Mouse (Mus musculus) midbrain, embryonic 15.5 days (tissue): ENCODE data around the gene Rbms3. TPM values are rescaled to one million over a fixed set of nuclear protein-coding genes. Genes with fewer than 3 reads are reported as not detected.
A peak's percentile ranks its signal among the peaks of the same experiment; 100 is the strongest.

ENCODE experiments used
- ATAC-seq: fragments of 200-750 bp; cut with Nextera tagmentation; replicated peaks from 2 replicates; pipeline ENCODE4 v1.8.0; 2017; ENCODE audit warnings: moderate TSS enrichment
- H3K27ac ChIP-seq: fragments of 300-500 bp; sonication (generic); 2 replicates; pipeline ENCODE4 v1.5.1; 2015; ENCODE audit warnings: mild to moderate bottlenecking, inconsistent platforms
- H3K27me3 ChIP-seq: fragments of 300-500 bp; sonication (generic); replicated peaks from 2 replicates; pipeline ENCODE4 v1.6.1; 2015; ENCODE audit warnings: inconsistent platforms
- H3K36me3 ChIP-seq: fragments of 300-500 bp; sonication (generic); replicated peaks from 2 replicates; pipeline ENCODE4 v1.6.1; 2015; ENCODE audit warnings: inconsistent platforms
- H3K4me1 ChIP-seq: fragments of 300-500 bp; sonication (generic); 2 replicates; pipeline ENCODE4 v1.6.1; 2015; ENCODE audit warnings: inconsistent platforms
- H3K4me2 ChIP-seq: fragments of 300-500 bp; sonication (generic); 2 replicates; pipeline ENCODE4 v1.6.1; 2015; ENCODE audit warnings: inconsistent platforms, mild to moderate bottlenecking, moderate library complexity
- H3K4me3 ChIP-seq: fragments of 300-500 bp; sonication (generic); 2 replicates; pipeline ENCODE4 v1.5.1; 2015; ENCODE audit warnings: mild to moderate bottlenecking, inconsistent platforms
- H3K9ac ChIP-seq: fragments of 300-500 bp; sonication (generic); 2 replicates; pipeline ENCODE4 v1.6.1; 2015; ENCODE audit warnings: mild to moderate bottlenecking, inconsistent platforms
- H3K9me3 ChIP-seq: fragments of 300-500 bp; sonication (generic); 2 replicates; pipeline ENCODE4 v1.6.1; 2016; ENCODE audit warnings: inconsistent platforms
- WGBS: fragments of 180-500 bp; shearing (Covaris S2); methylation state at CpG from one replicate; pipeline ENCODE4 v1.1.7; 2015; ENCODE audit warnings: mixed read lengths; 5-methylcytosine and 5-hydroxymethylcytosine counted together
- polyA plus RNA-seq: library from polyadenylated mRNA; unstranded; fragments of >200 nt; fragmentation: Nextera tagmentation; extraction: Ambion mirVana; gene quantifications from 2 replicates; pipeline ENCODE4 v1.2.1, GENCODE M21; 2015

Gene Rbms3
- polyA plus RNA-seq, 1 experiment from 2014 or later, result 51.9 TPM

DNA sequence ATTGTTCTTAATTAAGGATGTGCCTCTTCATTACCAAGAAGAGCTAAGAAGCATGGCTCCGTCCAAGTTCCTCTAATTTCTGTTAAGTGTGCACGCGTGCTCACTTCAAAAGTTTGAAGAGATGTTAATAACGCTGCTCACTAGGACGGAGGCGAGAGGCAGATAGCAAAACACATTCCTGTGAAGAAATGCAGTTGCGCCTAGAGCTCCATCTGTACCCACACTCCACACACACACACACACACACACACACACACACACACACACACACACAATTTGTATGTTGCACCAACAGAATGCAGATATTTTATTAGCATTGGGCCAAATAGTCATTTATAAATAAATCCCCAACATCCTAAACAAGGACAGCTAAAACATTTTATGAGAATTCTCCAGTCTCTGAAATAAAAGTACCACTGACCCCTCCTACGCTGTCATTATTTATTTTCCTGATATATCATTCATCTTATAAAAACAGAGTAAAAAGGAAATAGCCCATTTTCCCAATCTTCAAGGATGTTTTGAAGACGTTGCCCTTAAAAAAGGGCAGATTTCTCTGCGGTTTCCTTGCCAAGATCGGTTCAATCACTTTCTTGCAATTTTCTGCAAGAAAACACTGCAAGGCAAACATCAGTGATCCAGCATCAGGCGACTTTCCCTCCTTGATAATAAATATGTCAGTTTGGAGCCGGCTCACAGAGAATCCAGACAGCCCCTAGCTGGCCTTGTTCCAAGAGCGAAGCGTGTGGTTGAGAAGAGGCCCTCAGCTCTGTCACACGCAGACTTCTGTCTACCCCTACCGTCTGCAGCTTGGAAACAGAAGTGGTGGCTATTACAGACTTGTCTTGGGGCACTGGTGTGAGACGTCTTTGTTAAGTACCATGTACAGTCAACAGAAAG, 235.8 kb downstream of the Rbms3 start:
- peak; percentile 42; the same call in 1 of the 2 replicates for ATAC-seq
- Histone ChIP-seq H3K4me1 (0 out of 2 replicates have a peak, but pooled peaks cover 5% of the 10 kb centered on the region), H3K4me3 (no peak overlapping the region), H3K9ac (no peak overlapping the region), H3K4me2 (no peak overlapping the region), H3K36me3 (no peaks in the 10 kb centered on the region), H3K27me3 (no peaks in the 10 kb centered on the region), H3K27ac (0 out of 2 replicates have a peak overlapping the region, but pooled peaks have one; percentile 29), H3K9me3 (no peaks in the 10 kb centered on the region)
- 63% methylated on average over 18 of the region's 18 CpGs for WGBS

DNA sequence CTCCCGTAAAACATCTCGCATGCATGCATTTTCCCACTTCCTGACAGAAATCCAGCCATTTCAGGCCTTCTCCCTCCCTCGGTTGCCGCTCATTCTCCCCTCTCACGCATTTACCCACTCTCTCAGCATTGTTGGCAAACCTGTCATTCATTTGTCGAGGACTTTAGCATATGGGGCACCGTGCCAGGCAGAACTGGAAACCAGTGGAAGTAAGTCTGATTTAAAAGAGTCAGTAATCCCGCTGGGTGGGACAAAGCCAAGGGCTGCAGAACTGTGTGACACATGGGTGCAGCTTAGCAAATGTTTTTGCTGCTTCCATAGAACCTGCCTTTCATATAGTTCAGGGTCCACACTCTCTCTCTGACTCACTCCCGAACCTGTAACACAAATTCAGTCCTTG, 241.7 kb downstream of the Rbms3 start:
- Histone ChIP-seq H3K36me3 (no peaks in the 10 kb centered on the region), H3K4me3 (no peak overlapping the region), H3K4me1 (peaks cover 5% of the 10 kb centered on the region; the same call in 1 of the 2 replicates), H3K27ac (no peak overlapping the region), H3K27me3 (no peaks in the 10 kb centered on the region), H3K9me3 (no peaks in the 10 kb centered on the region), H3K9ac (no peak overlapping the region), H3K4me2 (no peak overlapping the region)
- WGBS, result 63% methylated on average over 9 of the region's 9 CpGs
- ATAC-seq, result no peak

DNA sequence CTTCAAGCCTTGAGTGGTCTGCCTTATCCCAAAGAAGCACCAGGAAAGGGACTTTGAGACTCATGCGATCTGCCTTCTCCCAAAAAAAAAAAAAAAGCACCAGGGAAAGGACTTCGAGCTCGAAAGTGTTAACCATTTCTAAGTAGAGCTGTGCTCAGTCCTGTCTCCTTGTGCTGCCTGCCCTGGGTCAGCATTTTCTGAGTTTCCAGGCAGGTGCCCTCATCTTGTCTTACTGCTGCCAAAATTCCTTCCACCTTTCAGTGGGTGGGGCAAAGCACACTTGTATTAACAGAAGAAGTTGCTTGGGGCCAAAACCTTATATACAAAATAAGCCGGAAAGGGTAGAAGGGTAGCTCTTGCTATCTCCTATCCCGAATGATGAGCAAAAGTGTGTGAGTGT, 248.8 kb downstream of the Rbms3 start:
- H3K36me3 ChIP-seq, result no peaks in the 10 kb centered on the region
- no peak overlapping the region for H3K27ac ChIP-seq
- no peak overlapping the region for H3K4me3 ChIP-seq
- H3K9ac ChIP-seq, result no peak overlapping the region
- no peak overlapping the region for H3K4me2 ChIP-seq
- peaks cover 15% of the 10 kb centered on the region for H3K4me1 ChIP-seq
- ATAC-seq, result no peak
- WGBS, result 78% methylated on average over 5 of the region's 5 CpGs
- H3K9me3 ChIP-seq, result no peaks in the 10 kb centered on the region
- 0 out of 2 replicates have a peak, but pooled peaks cover 4% of the 10 kb centered on the region for H3K27me3 ChIP-seq

DNA sequence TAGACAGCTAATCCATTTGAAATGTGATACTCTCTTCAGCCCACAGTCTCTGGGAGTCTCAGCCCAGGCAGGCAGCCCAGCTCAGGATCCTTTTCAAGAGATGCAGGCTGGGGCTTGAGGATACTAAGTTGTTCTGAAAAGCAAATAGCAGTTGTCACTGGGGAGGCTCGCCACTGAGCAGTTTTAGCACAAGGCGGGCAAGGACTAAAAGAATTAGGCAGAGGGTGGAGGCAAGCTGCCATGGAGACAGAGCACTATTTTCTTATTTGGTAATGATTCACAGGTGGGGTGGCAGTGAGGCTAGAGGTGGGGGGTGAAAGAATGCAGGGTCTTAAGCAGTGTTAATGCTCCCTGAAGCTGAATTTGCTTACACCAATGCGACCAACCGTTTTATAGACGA, 249.6 kb downstream of the Rbms3 start:
- under 1% methylated on average over 5 of the region's 5 CpGs for WGBS
- Histone ChIP-seq H3K4me1 (peaks cover 15% of the 10 kb centered on the region), H3K27ac (no peak overlapping the region), H3K4me2 (no peak overlapping the region), H3K36me3 (no peaks in the 10 kb centered on the region), H3K4me3 (no peak overlapping the region), H3K27me3 (0 out of 2 replicates have a peak, but pooled peaks cover 4% of the 10 kb centered on the region), H3K9ac (no peak overlapping the region), H3K9me3 (no peaks in the 10 kb centered on the region)
- ATAC-seq, result no peak

DNA sequence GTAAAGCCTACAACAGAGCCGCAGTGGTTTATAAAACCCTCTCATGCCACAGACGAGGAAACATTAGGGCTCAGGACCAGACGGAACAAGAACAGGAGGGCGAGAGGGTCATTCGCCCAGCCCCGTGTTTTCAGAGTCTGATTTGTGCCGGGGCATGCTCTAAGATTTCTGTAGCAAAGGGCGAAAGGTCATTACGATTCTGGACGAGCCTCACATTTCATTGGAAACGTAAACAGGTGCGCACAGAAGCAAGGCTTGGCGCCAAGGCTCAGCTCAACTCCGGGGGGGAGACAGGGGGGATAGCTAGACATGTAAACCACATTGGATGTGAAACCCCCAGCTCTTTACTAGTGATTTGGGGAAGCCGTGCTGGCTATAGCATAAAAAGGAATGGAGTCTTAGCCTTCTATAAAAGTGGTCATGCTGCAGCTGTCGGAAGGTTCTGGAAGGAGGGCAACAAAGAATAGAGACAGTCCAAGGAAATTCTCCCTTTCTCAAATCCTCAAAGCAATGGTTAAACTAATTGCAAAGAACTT, 250.2 kb downstream of the Rbms3 start:
- 58% methylated on average over 16 of the region's 16 CpGs for WGBS
- Histone ChIP-seq H3K27me3 (0 out of 2 replicates have a peak, but pooled peaks cover 4% of the 10 kb centered on the region), H3K9ac (no peak overlapping the region), H3K4me2 (no peak overlapping the region), H3K36me3 (no peaks in the 10 kb centered on the region), H3K9me3 (no peaks in the 10 kb centered on the region), H3K27ac (no peak overlapping the region), H3K4me3 (no peak overlapping the region), H3K4me1 (peaks cover 15% of the 10 kb centered on the region)
- no peak for ATAC-seq

DNA sequence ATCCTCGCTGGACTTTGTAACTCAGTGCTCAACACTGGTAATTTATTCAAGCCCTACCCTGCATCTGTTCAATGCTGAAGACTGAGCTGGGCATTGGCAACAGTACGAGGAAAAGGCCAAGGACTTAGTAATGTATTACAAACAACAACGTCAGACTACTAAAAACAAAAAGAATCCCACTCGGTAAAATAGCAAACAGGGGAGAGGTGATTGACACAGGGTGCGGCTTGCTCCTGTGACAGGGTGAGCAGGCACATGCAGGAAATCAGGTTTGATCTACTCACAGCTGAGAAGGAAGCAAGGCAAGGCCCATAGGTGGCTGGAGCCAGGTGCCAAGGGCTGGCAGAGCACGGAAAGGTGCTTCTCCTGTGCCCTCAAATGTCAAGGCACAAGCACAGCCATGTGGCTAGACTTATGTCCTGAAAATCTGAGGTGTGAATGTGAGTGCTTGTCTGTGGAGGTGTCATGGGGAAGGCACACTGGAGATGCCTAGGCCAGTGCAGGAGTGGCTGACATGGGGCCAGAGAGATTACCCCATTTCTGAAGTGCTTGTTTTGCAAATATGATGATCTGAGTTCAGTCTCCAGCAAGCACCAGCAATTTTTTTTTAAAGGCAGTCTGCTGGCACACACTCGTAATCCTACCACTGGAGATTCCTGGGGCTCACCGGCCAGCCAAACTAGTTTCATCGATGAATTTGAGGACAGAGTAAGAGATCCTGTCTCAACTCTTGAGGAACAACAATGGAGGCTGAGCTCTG, 251.4 kb downstream of the Rbms3 start:
- no peak for ATAC-seq
- Histone ChIP-seq H3K4me1 (peaks cover 10% of the 10 kb centered on the region; the same call in 1 of the 2 replicates), H3K27me3 (0 out of 2 replicates have a peak, but pooled peaks cover 4% of the 10 kb centered on the region), H3K9me3 (no peaks in the 10 kb centered on the region), H3K4me3 (no peak overlapping the region), H3K27ac (no peak overlapping the region), H3K36me3 (no peaks in the 10 kb centered on the region), H3K9ac (no peak overlapping the region), H3K4me2 (no peak overlapping the region)
- 75% methylated on average over 9 of the region's 9 CpGs for WGBS

DNA sequence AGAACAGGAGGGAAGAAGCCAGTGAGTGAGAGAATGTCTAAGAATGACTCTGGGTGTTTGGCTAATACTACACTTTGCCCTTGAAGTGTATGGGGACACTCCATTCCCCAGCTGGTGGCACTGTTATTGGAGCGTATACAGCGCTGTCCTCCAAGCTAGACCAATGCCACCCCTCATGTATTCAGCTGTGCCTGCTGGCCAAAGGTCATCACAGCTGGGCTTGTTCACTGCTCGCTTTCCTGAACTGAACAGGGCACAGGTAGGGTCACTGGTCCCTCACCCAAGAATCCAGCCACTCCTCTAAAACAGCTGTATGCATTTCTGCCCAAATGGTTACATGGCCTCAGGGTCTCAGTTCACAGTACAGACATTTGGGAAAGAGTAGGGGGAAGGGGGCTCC, 253.9 kb downstream of the Rbms3 start:
- 91% methylated on average over 3 of the region's 3 CpGs for WGBS
- Histone ChIP-seq H3K4me2 (no peak overlapping the region), H3K9ac (no peak overlapping the region), H3K4me3 (no peak overlapping the region), H3K27me3 (0 out of 2 replicates have a peak, but pooled peaks cover 4% of the 10 kb centered on the region), H3K36me3 (no peaks in the 10 kb centered on the region), H3K27ac (no peak overlapping the region), H3K4me1 (peaks cover 10% of the 10 kb centered on the region; the same call in 1 of the 2 replicates), H3K9me3 (no peaks in the 10 kb centered on the region)
- no peak for ATAC-seq

DNA sequence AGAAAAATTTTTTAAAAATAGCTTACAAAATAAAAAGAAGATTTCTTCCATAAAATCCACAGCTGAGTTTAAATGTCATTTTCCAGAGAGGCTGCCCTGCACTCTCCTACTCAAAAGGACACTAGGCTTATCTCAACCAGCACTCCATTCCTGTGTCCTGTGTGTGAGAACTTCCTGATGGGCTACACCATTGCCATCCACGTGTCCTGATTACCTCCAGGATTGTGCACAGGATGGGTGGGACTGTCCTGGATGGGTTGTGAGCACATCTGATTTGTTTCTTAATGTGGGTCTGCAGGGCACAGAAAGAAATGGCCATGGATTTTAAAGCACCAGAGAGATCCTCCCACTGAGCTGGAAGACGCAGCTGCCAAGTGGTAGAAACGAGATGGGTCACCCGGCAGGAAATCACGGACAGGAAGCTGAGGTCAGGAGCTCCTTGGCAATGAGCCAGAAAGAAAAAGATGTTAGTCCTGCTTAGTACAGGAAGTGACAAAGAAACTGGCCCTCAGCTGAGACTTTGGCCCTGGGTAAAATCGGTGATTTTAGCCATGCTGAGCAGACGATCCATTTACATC, 256.5 kb downstream of the Rbms3 start:
- H3K4me3 ChIP-seq, result no peak overlapping the region
- ATAC-seq, result no peak
- H3K4me2 ChIP-seq, result no peak overlapping the region
- no peak overlapping the region for H3K27ac ChIP-seq
- no peak overlapping the region for H3K9ac ChIP-seq
- no peaks in the 10 kb centered on the region for H3K36me3 ChIP-seq
- no peaks in the 10 kb centered on the region for H3K4me1 ChIP-seq
- no peaks in the 10 kb centered on the region for H3K9me3 ChIP-seq
- WGBS, result 54% methylated on average over 7 of the region's 7 CpGs
- H3K27me3 ChIP-seq, result no peaks in the 10 kb centered on the region

DNA sequence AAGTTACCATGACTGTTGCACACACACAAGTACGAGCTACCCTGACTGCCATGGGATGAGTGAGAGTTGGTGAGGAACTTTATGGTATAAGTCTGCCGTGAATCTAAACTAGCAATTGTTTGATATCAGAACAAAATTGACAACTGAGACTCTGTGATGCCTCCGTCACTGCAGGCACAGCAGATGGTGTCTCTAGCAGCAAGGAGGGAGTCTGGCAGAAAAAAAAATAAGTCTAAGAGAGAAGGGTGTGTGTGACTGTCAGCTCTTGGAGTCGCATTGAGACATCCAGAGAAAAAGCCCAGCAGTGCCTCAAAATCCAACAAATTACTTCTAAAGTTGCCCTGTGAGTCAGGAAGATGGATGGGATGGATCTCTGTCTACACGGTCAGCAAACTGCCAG, 257.7 kb downstream of the Rbms3 start:
- H3K4me2 ChIP-seq, result no peak overlapping the region
- H3K4me3 ChIP-seq, result no peak overlapping the region
- H3K9me3 ChIP-seq, result no peaks in the 10 kb centered on the region
- H3K27me3 ChIP-seq, result no peaks in the 10 kb centered on the region
- no peak overlapping the region for H3K27ac ChIP-seq
- H3K9ac ChIP-seq, result no peak overlapping the region
- no peak for ATAC-seq
- 87% methylated on average over 5 of the region's 5 CpGs for WGBS
- no peaks in the 10 kb centered on the region for H3K36me3 ChIP-seq
- no peaks in the 10 kb centered on the region for H3K4me1 ChIP-seq

DNA sequence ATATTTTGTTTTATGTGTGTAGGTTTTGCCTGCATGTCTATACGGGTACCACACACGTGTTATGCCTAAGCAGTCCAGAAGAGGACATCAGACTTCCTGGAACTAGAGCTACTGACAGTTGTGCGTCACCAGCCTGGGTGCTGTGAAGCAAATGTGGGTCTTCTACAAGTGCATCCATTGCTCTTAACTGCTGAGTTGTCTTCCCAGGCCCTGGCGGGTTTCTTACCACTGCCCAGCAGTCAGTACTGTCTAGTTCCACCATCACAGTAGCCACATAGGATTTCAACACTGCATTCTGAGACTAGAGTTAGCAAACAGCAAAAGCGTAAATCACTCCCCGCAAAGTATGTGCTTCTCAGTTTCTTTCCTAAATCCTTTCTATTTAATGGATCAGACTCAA, 259.6 kb downstream of the Rbms3 start:
- Histone ChIP-seq H3K4me2 (no peak overlapping the region), H3K36me3 (no peaks in the 10 kb centered on the region), H3K4me1 (0 out of 2 replicates have a peak, but pooled peaks cover 2% of the 10 kb centered on the region), H3K4me3 (no peak overlapping the region), H3K9me3 (no peaks in the 10 kb centered on the region), H3K27me3 (no peaks in the 10 kb centered on the region), H3K27ac (no peak overlapping the region), H3K9ac (no peak overlapping the region)
- 96% methylated on average over 6 of the region's 6 CpGs for WGBS
- no peak for ATAC-seq

DNA sequence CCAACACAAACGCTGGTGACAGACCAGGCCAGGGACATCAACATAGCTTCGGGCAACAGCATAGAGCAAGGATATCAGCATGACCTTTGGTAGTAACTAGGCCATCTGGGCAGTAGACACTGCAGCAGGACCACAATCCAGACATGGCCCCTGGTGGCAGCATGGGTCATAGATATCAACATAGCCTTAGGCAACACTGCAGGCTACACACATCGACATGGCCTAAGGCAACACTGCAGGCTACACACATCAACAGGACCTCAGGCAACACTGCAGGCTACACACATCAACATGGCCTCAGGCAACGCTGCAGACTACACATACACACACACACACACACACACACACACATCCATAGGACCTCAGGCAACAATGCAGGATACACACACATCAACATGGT, 261.7 kb downstream of the Rbms3 start:
- ATAC-seq, result no peak
- WGBS, result 85% methylated on average over 4 of the region's 4 CpGs
- no peaks in the 10 kb centered on the region for H3K27me3 ChIP-seq

DNA sequence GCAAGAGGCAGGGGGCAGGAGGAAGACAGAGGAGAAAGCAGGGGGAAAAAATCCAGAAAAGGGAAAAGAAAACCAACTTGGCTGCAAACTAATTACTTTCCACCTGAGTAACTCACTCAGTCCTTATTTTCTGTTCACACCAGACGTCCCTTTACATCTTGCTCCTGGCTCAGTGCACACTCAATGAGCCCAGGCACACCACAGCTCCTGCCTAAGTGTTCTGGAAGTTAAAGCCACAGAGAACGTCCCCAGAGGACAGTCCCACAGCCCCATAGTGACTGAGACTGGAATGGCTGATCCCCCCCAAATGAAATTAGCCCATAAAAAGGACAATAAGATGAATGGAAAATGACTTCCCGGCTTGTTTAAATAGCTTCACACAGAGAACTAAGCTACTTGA, 265.1 kb downstream of the Rbms3 start:
- H3K9ac ChIP-seq, result no peak overlapping the region
- H3K4me3 ChIP-seq, result no peak overlapping the region
- H3K36me3 ChIP-seq, result no peaks in the 10 kb centered on the region
- ATAC-seq, result no peak
- H3K9me3 ChIP-seq, result no peaks in the 10 kb centered on the region
- no peak overlapping the region for H3K4me2 ChIP-seq
- H3K4me1 ChIP-seq, result 0 out of 2 replicates have a peak, but pooled peaks cover 8% of the 10 kb centered on the region
- H3K27ac ChIP-seq, result no peak overlapping the region
- no peaks in the 10 kb centered on the region for H3K27me3 ChIP-seq
- WGBS, result 32% methylated on average over 3 of the region's 3 CpGs

More for the DNA sequence above, 261.7 kb downstream of the Rbms3 start:
- H3K4me3 ChIP-seq, result no peak overlapping the region
- H3K27ac ChIP-seq, result no peak overlapping the region
- H3K9me3 ChIP-seq, result no peaks in the 10 kb centered on the region
- H3K4me2 ChIP-seq, result no peak overlapping the region
- H3K36me3 ChIP-seq, result no peaks in the 10 kb centered on the region
- no peak overlapping the region for H3K9ac ChIP-seq
- 0 out of 2 replicates have a peak, but pooled peaks cover 8% of the 10 kb centered on the region for H3K4me1 ChIP-seq
